Mouse (Mus musculus): ENCODE results near the gene Tmem129.

- TF ChIP-seq CTCF (IDR thresholded peaks at IDR 0.05; ENCODE audit: low read depth) (no peak), EP300 (IDR thresholded peaks at IDR 0.05; ENCODE audit: low read depth) (no peak)
Observed at GRCm38 (mm10) chr5:33655251-33655840, 2.9 kb downstream of the Tmem129 start.
